Mouse (Mus musculus) lung, postnatal 0 days (tissue): Measurements from ENCODE around the gene Abcd2.

ENCODE experiments used
- CTCF ChIP-seq: IDR thresholded peaks from 2 replicates; pipeline ENCODE4 v1.5.1; 2016; ENCODE audit warnings: antibody characterized with exemption, mild to moderate bottlenecking
- EP300 ChIP-seq: IDR thresholded peaks from 2 replicates; pipeline ENCODE4 v1.6.1; 2016; ENCODE audit warnings: antibody characterized with exemption, mild to moderate bottlenecking, control low read depth

DNA sequence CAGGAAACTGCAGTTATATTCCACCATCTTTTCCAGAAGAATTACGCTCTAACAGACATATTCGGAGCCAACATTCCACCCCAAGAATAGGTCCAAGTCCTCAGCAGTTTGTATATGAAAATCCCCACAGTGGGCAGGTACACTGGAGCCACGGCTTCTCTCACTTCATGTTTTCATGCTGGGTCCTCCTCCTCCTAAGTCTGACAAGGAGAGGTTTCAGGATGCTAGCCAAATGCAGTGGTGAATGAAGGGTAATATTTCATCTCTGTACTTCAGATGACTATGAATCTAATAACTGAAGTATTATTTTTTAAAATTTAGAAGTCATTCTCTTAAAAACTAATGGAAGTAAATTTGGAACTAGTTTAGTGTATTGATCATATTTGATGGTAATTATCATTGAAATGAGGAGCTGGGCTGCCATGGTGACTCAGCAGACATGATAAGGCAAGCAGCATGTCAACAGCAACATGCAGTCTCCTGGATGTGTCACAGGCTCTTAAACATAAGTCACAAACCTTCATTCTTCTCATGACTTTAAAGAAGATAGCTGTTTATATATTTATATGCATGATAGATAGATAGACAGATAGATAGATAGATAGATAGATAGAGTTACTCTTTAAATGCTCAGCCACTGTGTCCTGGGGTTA is 49.2 kb upstream of the Abcd2 start:
- TF ChIP-seq CTCF, result no peak
- TF ChIP-seq EP300, result no peak
